In genomic region chr19:23830761-23831160, GRCm38 (mm10) we compare ENCODE assay signal across 21 mouse cellular contexts.
DNase-seq lines count a peak whose midpoint lies in the region; ATAC-seq and TF ChIP-seq lines count a peak whose summit lies in the region.
"Had no signal": no experiment of that assay in that cellular context is flagged by ENCODE, and none has a peak within 500 bp of the region (broad histone marks: within the 10 kb centered on the region; RNA-seq: fewer than 3 reads in every experiment).

No protein-coding gene starts in this region.

- no peaks in the 10 kb centered on the region for H3K9me3 ChIP-seq in lung, embryonic 14.5 days (ENCODE audit: low read depth, low read length)
- no peaks in the 10 kb centered on the region for H3K9me3 ChIP-seq in forebrain, embryonic 14.5 days (replicated peaks; ENCODE audit: control insufficient read depth, low read length)
- H3K9me3 ChIP-seq in hindbrain, postnatal 0 days (ENCODE audit: low read length) = no peaks in the 10 kb centered on the region
- H3K9me3 ChIP-seq: intestine, embryonic 15.5 days; liver, embryonic 13.5 days; lung, embryonic 15.5 days; midbrain, embryonic 12.5 days had no signal

- 36% methylated on average over 7 of the region's 7 CpGs for WGBS in lung, embryonic 14.5 days
- WGBS in forebrain, embryonic 14.5 days = 54% methylated on average over 7 of the region's 7 CpGs
- WGBS in hindbrain, postnatal 0 days = 44% methylated on average over 7 of the region's 7 CpGs

- H3K36me3 ChIP-seq in lung, embryonic 14.5 days (ENCODE audit: insufficient read depth) = no peaks in the 10 kb centered on the region
- no peaks in the 10 kb centered on the region for H3K36me3 ChIP-seq in forebrain, embryonic 14.5 days (ENCODE audit: control insufficient read depth, insufficient read depth, low read length)
- no peaks in the 10 kb centered on the region for H3K36me3 ChIP-seq in hindbrain, postnatal 0 days (ENCODE audit: insufficient read depth, low read length)
- H3K36me3 ChIP-seq: intestine, embryonic 15.5 days; liver, embryonic 13.5 days; lung, embryonic 15.5 days; midbrain, embryonic 12.5 days had no signal

- no peak overlapping the region for H3K27ac ChIP-seq in lung, embryonic 14.5 days (ENCODE audit: low read depth)
- H3K27ac ChIP-seq in forebrain, embryonic 14.5 days (ENCODE audit: low read depth, low read length) = no peak overlapping the region
- peak overlapping the region; percentile 54; the same call in 1 of the 2 replicates for H3K27ac ChIP-seq in hindbrain, postnatal 0 days
- H3K27ac ChIP-seq: intestine, embryonic 15.5 days; liver, embryonic 13.5 days; lung, embryonic 15.5 days; macrophage; midbrain, embryonic 12.5 days had no signal

- H3K4me3 ChIP-seq in lung, embryonic 14.5 days (ENCODE audit: low read depth, low read length) = no peak overlapping the region
- no peak overlapping the region for H3K4me3 ChIP-seq in forebrain, embryonic 14.5 days (ENCODE audit: low read depth, low read length)
- no peak overlapping the region for H3K4me3 ChIP-seq in hindbrain, postnatal 0 days (ENCODE audit: low read length)
- H3K4me3 ChIP-seq: intestine, embryonic 15.5 days; liver, embryonic 13.5 days; lung, embryonic 15.5 days; midbrain, embryonic 12.5 days had no signal

- ATAC-seq in lung, embryonic 14.5 days (ENCODE audit: insufficient read depth) = no peak
- no peak for ATAC-seq in forebrain, embryonic 14.5 days
- no peak for ATAC-seq in hindbrain, postnatal 0 days
- ATAC-seq: intestine, embryonic 15.5 days had no signal

- peak; percentile 17 for DNase-seq in lung, embryonic 14.5 days
- DNase-seq in lung, postnatal 36 days = no peak
- DNase-seq in brain, adult 2 months (ENCODE audit: low read depth, low spot score) = peak; percentile 54
- peak; percentile 38 for DNase-seq in forebrain, embryonic 14.5 days (ENCODE audit: low spot score)
- DNase-seq in hindbrain, postnatal 0 days (ENCODE audit: low spot score) = peak; percentile 39
- DNase-seq in yolk sac, embryonic 10.5 days (ENCODE audit: low spot score) = no peak
- DNase-seq in B cell, adult 2 months = no peak
- DNase-seq: cerebellum, adult 8-10 months; gastrocnemius, postnatal 10 days; heart, adult 18-20 months; heart, postnatal 36 days; kidney, adult 9 months; kidney, postnatal 36 days; layer of hippocampus, adult 9-11 months; liver, embryonic 13.5 days; thymus, adult 18-20 months; thymus, postnatal 4 days had no signal

- TF ChIP-seq CTCF in lung, embryonic 14.5 days (IDR thresholded peaks at IDR 0.05; ENCODE audit: low read depth) = no peak
- TF ChIP-seq CTCF in hindbrain, postnatal 0 days (IDR thresholded peaks at IDR 0.05; ENCODE audit: low read depth) = no peak

- no peaks in the 10 kb centered on the region for H3K4me1 ChIP-seq in lung, embryonic 14.5 days (ENCODE audit: insufficient read depth)
- peaks cover 4% of the 10 kb centered on the region; the same call in 1 of the 2 replicates for H3K4me1 ChIP-seq in forebrain, embryonic 14.5 days (ENCODE audit: control insufficient read depth, insufficient read depth, low read length)
- H3K4me1 ChIP-seq in hindbrain, postnatal 0 days (ENCODE audit: insufficient read depth, low read length) = peaks cover 4% of the 10 kb centered on the region
- H3K4me1 ChIP-seq: intestine, embryonic 15.5 days; liver, embryonic 13.5 days; lung, embryonic 15.5 days had no signal

- H3K27me3 ChIP-seq in lung, embryonic 14.5 days (ENCODE audit: insufficient read depth, low read length) = no peaks in the 10 kb centered on the region
- H3K27me3 ChIP-seq in forebrain, embryonic 14.5 days (replicated peaks; ENCODE audit: control insufficient read depth, insufficient read depth, low read length) = no peaks in the 10 kb centered on the region
- no peaks in the 10 kb centered on the region for H3K27me3 ChIP-seq in hindbrain, postnatal 0 days (ENCODE audit: insufficient read depth, low read length)
- H3K27me3 ChIP-seq: intestine, embryonic 15.5 days; liver, embryonic 13.5 days; lung, embryonic 15.5 days; midbrain, embryonic 12.5 days had no signal

- H3K4me2 ChIP-seq in lung, embryonic 14.5 days = no peak overlapping the region
- no peak overlapping the region for H3K4me2 ChIP-seq in forebrain, embryonic 14.5 days (ENCODE audit: low read length)
- H3K4me2 ChIP-seq in hindbrain, postnatal 0 days (ENCODE audit: low read depth, low read length) = no peak overlapping the region
- H3K4me2 ChIP-seq: intestine, embryonic 15.5 days; liver, embryonic 13.5 days; lung, embryonic 15.5 days; midbrain, embryonic 12.5 days had no signal

- no peak overlapping the region; the same call in 1 of the 2 replicates for H3K9ac ChIP-seq in lung, embryonic 14.5 days
- no peak overlapping the region for H3K9ac ChIP-seq in forebrain, embryonic 14.5 days (ENCODE audit: low read length)
- H3K9ac ChIP-seq in hindbrain, postnatal 0 days (replicated peaks; ENCODE audit: low read length) = no peak overlapping the region
- H3K9ac ChIP-seq: intestine, embryonic 15.5 days; liver, embryonic 13.5 days; lung, embryonic 15.5 days; midbrain, embryonic 12.5 days had no signal

Comparison
In these comparisons a context has a peak if more than half of its experiments do, and no peak if none do; other contexts are left out.
1. DNase-seq: peak in lung, embryonic 14.5 days (single experiment), brain, adult 2 months (single experiment), forebrain, embryonic 14.5 days (single experiment) and hindbrain, postnatal 0 days (single experiment); none in lung, postnatal 36 days (single experiment), yolk sac, embryonic 10.5 days (single experiment) and B cell, adult 2 months (0 of 2).